Mouse (Mus musculus) splenic B cell, adult 2 months (primary cell): ENCODE data around the gene Lsm4.
A peak's percentile ranks its signal among the peaks of the same experiment; 100 is the strongest.

Experiments used
- DNase-seq: peaks from one replicate; pipeline ENCODE4 v3.0.0-alpha.2; 2011; ENCODE audit warnings: low read depth, low spot score
- H3K27me3 ChIP-seq: 2 replicates; pipeline ENCODE4 v1.6.1; 2012; ENCODE audit warnings: mild to moderate bottlenecking, low read length, moderate library complexity, mixed read lengths; ENCODE audit not compliant: control insufficient read depth, poor library complexity, insufficient read depth, severe bottlenecking
- H3K36me3 ChIP-seq: 2 replicates; pipeline ENCODE4 v1.6.1; 2012; ENCODE audit warnings: mild to moderate bottlenecking, low read length, moderate library complexity, mixed read lengths; ENCODE audit not compliant: control insufficient read depth, poor library complexity, insufficient read depth, severe bottlenecking

Lsm4 gene

GRCm38 (mm10) chr8:70697366-70698250 is 24.6 kb downstream of the Lsm4 start:
- Histone ChIP-seq H3K27me3 (no peaks in the 10 kb centered on the region), H3K36me3 (peaks cover 8% of the 10 kb centered on the region)
- DNase-seq, result no peak

GRCm38 (mm10) chr8:70698310-70699109 is 25.5 kb downstream of the Lsm4 start, which contains the start of gene Jund:
Jund (plus strand) TSS chr8:70698949.
- Histone ChIP-seq H3K36me3 (peaks cover 11% of the 10 kb centered on the region), H3K27me3 (no peaks in the 10 kb centered on the region)
- peak; percentile 100 for DNase-seq

GRCm38 (mm10) chr8:70699116-70699833 is 26.2 kb downstream of the Lsm4 start:
- Histone ChIP-seq H3K36me3 (peaks cover 11% of the 10 kb centered on the region), H3K27me3 (no peaks in the 10 kb centered on the region)
- no peak for DNase-seq

- DNase-seq, result peak; percentile 81
- Histone ChIP-seq H3K27me3 (no peaks in the 10 kb centered on the region), H3K36me3 (peaks cover 11% of the 10 kb centered on the region)
These were observed 26.9 kb downstream of the Lsm4 start for GRCm38 (mm10) chr8:70699834-70700554.

GRCm38 (mm10) chr8:70700555-70700922 is 27.5 kb downstream of the Lsm4 start:
- Histone ChIP-seq H3K36me3 (peaks cover 11% of the 10 kb centered on the region), H3K27me3 (no peaks in the 10 kb centered on the region)
- peak; percentile 94 for DNase-seq

- peak; percentile 78 for DNase-seq
- Histone ChIP-seq H3K27me3 (no peaks in the 10 kb centered on the region), H3K36me3 (peaks cover 11% of the 10 kb centered on the region)
These were observed 28.3 kb downstream of the Lsm4 start for GRCm38 (mm10) chr8:70701048-70701981.

GRCm38 (mm10) chr8:70701982-70702841 is 29.2 kb downstream of the Lsm4 start:
- Histone ChIP-seq H3K27me3 (no peaks in the 10 kb centered on the region), H3K36me3 (peaks cover 11% of the 10 kb centered on the region)
- peak; percentile 75 for DNase-seq

- no peak for DNase-seq
- H3K27me3 ChIP-seq, result no peaks in the 10 kb centered on the region
- H3K36me3 ChIP-seq, result peaks cover 11% of the 10 kb centered on the region
These were observed 29.8 kb downstream of the Lsm4 start for GRCm38 (mm10) chr8:70702842-70703182.

GRCm38 (mm10) chr8:70703287-70703686 is 30.2 kb downstream of the Lsm4 start, which contains the start of gene Iqcn:
Iqcn (plus strand) TSS chr8:70703457.
- Histone ChIP-seq H3K27me3 (no peaks in the 10 kb centered on the region), H3K36me3 (peaks cover 11% of the 10 kb centered on the region)
- DNase-seq, result no peak

GRCm38 (mm10) chr8:70708281-70708680 is 35.2 kb downstream of the Lsm4 start:
- DNase-seq, result peak; percentile 42
- no peaks in the 10 kb centered on the region for H3K27me3 ChIP-seq
- H3K36me3 ChIP-seq, result no peaks in the 10 kb centered on the region

- DNase-seq, result peak; percentile 38
- Histone ChIP-seq H3K27me3 (no peaks in the 10 kb centered on the region), H3K36me3 (no peaks in the 10 kb centered on the region)
These were observed 36.7 kb downstream of the Lsm4 start for GRCm38 (mm10) chr8:70709794-70710193.

GRCm38 (mm10) chr8:70710296-70710695 is 37.2 kb downstream of the Lsm4 start:
- H3K36me3 ChIP-seq, result no peaks in the 10 kb centered on the region
- DNase-seq, result no peak
- H3K27me3 ChIP-seq, result no peaks in the 10 kb centered on the region

- peak; percentile 32 for DNase-seq
- no peaks in the 10 kb centered on the region for H3K36me3 ChIP-seq
- H3K27me3 ChIP-seq, result no peaks in the 10 kb centered on the region
These were observed 38.0 kb downstream of the Lsm4 start for GRCm38 (mm10) chr8:70711041-70711440.
